Mouse (Mus musculus) left cerebral cortex, adult 8-10 months (tissue): Measurements from ENCODE around the gene Isg20l2. TPM values are rescaled to one million over a fixed set of nuclear protein-coding genes. Genes with fewer than 3 reads are reported as not detected.

ENCODE experiments used
- DNase-seq, 2 experiments: peaks; one replicate each; pipeline ENCODE4 v3.0.0; 2022; ENCODE audit warnings: low spot score in 2 of 2
- total RNA-seq, 4 experiments: library from RNA; stranded (reverse); gene quantifications; 2 replicates each; pipeline ENCODE4 v1.2.4; 2022

Gene Isg20l2
- total RNA-seq, 4 experiments from 2014 or later: 13.8 to 14.5 (median 14.1) TPM

- no peak for DNase-seq
Measured at GRCm38 (mm10) chr3:87947056-87947810, 17.1 kb downstream of the Isg20l2 start.

DNA sequence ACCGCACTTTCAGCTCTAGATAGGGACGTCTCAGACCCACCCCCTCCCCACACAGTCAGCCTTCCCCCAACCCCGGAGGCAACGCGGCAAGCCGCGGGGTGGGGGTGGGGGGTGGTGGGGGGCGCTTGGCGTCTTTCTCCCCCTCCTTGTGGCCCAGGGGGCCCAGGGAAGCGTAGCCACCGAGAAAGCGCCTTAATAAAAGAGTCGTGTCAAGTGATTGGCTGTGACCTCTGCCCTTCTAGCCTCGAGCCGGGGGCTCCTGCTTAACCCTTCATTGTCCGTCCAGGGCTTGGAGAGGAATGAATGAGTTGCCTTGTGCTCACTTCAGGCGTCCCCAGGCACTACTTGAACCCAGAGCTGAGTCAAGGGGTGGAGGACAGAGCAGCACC lies 17.7 kb downstream of the Isg20l2 start:
- DNase-seq: no peak

DNA sequence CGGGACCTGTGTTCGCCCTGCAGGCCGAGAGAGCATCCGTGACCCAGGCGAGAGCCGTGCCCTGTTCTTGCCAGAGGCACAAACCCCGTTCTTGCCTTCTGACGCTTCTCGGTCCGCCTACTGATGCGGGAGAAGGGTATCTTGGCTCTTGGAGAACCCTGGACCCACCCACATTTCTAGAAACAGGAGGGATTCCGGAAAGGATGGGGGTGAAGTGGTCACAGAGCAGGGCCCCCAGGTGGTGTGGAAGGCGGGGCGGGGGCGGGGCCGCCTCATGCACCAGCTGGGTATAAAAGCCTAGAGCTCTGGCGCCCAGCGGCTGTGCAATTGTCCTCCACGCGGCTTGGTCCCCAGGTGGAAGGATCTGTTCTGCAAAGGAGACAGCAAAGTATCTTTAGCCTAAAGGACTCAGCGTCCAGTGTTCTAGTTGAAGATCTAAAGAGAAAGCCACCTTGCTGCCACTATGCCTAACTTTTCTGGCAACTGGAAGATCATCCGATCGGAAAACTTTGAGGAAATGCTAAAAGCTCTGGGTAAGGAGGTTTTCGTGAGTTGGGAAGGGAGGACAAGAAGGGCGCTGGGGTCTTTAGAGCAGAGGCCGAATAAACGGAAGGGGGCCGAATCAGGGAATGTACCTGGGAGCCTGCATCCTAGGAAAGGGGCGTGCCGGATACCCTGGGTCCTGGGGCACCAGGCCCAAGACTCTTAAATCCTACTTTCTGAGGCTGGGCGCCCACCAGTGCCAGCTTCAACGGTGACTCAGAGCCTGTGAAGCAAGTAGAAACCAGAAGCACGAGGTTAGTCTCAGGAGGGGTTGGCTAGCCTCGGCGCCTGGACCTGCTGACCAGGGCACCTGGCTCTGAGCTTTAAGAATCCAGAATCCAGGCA lies 18.5 kb downstream of the Isg20l2 start, which contains the start of gene Crabp2:
TSS of gene Crabp2 (plus strand) at position 289 of the 888 bp plus-strand sequence.
- DNase-seq: no peak

- no peak for DNase-seq
Measured at GRCm38 (mm10) chr3:87949266-87949954, 19.3 kb downstream of the Isg20l2 start.

DNA sequence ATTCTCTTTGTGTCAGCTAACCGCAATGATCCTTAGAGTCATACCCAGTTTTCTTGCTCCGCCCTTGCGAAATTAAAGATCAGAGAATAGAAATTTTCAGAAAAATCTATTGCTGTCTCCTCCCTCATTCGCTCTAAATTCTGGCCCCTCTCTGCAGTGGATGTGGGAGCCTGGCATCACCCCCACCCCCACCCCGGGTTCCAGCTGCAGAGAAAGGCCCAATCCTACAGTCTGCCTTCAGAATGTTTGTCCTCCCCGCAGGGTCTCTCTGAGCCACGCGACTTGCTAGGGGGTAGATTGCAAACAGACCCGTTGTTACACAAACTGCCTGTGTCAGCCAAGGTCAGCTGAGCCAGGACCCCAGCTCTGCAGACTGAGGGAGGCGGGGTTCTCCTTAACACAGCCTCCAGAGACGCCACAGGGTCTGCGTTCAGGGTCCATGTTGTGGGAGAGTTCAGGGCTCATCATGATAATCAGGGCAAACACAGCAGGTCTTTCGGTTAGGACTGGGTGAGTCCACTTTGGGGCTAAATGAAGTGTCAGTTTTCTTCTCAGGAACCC lies 19.9 kb downstream of the Isg20l2 start:
- DNase-seq: no peak

- no peak for DNase-seq
Measured at GRCm38 (mm10) chr3:87951946-87952345, 21.8 kb downstream of the Isg20l2 start.

DNA sequence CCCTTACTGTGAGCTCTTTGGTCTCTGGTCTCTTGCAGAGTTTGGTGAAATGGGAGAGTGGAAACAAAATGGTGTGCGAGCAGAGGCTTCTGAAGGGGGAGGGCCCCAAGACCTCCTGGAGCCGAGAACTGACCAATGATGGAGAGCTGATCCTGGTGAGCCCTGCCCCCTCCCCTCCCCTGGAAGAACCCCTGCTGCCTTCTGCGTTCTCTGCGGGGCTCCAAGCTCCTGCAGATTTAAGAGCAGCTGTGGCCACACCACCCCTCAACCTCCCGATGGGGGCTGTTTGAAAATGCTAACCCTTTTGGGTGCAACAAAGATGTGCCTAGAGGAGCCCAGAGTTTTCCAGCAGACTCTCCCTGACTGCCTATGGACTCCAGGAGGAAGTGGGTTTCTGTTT lies 22.3 kb downstream of the Isg20l2 start:
- DNase-seq: no peak

DNA sequence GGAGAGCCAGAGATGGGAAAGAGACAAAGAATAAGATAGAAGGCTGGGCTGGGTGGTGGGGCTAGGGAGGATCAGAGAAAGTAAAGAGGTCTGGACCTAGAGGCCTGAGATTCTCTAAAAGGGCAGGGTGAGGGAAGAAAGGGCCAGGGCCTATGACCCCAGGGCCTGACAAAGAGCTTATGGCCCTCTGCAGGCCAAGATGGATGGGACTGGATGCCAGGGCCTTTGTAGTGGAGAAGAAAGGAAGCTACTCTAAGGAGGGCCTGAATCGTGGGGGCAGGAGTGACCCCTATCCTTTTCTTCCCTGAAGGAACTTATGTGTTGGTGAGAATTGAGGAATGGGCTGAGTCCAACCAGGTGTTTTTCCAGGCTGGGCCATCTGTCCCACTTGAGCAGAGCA lies 27.9 kb downstream of the Isg20l2 start:
- DNase-seq: no peak

GRCm38 (mm10) chr3:87958476-87958875 lies 28.4 kb downstream of the Isg20l2 start:
- no peak for DNase-seq

- no peak for DNase-seq
Measured at GRCm38 (mm10) chr3:87958967-87959366, 28.9 kb downstream of the Isg20l2 start.

GRCm38 (mm10) chr3:87959371-87959770 lies 29.3 kb downstream of the Isg20l2 start:
- DNase-seq: no peak

- DNase-seq: no peak
Measured at GRCm38 (mm10) chr3:87960191-87960585, 30.1 kb downstream of the Isg20l2 start.

DNA sequence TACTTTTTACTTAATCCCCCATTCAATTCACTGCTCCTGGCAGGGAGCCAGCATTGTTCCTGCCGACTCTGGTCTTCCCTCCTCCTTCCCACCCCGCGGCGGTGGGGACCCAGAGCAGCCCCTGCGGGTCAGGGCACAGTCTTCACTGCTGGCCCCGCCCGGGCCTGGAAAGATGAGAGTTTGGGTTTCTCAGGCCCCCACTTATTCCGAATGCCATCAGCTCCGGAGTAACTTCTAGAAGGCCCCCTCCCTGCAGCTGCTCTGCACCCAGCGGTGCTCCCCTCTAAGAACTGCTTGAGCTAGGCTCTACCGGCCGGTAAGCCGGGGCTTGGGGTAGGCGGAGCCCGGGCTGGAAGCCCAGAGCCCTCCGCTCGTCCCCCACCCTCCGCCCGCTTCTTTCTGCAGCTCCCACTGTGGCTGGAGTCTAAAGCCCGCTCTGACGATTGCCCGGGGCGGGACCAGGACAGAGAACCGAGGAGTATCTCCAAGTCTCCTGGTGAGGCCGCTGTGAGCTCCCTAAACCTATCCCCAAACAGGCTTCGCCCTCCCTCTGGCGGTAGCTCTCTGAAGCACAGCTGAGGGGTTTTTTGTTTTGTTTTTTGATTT lies 30.6 kb downstream of the Isg20l2 start:
- DNase-seq: peak; percentile 51 to 69

GRCm38 (mm10) chr3:87970184-87970938 lies 40.2 kb downstream of the Isg20l2 start:
- no peak for DNase-seq

DNA sequence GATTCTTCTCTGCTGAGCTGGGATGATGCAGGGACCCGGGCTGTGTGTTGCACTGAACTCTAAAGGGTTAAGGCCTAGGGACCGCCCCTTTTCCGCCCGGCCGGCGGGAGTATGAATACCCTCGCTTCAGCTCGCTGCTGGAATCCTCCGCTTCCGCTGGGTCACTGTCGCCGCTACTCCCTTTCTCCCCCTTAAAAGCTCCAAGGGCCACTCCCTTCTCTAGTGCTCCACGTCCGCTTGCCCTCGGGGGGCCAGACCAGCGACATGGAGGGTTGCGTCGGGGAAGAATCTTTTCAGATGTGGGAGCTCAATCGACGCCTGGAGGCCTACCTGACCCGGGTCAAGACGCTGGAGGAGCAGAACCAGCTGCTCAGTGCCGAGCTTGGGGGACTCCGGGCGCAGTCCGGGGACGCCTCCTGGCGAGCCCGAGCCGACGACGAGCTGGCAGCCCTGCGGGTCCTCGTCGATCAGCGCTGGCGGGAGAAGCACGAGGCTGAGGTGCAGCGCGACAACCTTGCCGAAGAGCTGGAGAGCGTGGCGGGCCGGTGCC lies 40.9 kb downstream of the Isg20l2 start, which contains the start of gene Nes:
TSS of gene Nes (plus strand) at position 140 of the 550 bp plus-strand sequence.
- no peak for DNase-seq

DNA sequence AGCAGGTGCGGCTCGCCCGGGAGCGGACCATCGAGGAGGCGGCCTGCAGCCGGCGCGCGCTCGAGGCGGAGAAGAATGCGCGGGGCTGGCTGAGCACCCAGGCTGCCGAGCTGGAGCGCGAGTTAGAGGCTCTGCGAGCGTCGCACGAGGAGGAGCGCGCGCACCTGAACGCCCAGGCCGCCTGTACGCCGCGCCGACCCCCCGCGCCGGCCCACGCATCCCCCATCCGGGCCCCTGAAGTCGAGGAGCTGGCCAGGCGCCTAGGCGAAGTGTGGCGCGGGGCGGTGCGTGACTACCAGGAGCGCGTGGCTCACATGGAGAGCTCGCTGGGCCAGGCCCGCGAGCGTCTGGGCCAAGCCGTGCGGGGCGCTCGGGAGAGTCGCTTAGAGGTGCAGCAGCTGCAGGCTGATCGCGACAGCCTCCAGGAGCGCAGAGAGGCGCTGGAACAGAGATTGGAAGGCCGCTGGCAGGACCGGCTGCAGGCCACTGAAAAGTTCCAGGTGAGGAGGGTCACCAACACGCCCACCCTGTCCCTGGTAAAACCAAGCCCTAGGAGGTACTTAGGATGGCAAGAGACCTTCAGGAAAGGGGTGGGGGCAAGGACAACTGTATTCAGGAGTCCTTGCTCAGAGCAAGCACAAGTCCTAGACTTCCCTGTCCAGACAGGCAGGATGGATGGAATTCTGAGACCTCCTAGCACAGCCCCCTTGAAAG lies 41.5 kb downstream of the Isg20l2 start:
- no peak for DNase-seq

DNA sequence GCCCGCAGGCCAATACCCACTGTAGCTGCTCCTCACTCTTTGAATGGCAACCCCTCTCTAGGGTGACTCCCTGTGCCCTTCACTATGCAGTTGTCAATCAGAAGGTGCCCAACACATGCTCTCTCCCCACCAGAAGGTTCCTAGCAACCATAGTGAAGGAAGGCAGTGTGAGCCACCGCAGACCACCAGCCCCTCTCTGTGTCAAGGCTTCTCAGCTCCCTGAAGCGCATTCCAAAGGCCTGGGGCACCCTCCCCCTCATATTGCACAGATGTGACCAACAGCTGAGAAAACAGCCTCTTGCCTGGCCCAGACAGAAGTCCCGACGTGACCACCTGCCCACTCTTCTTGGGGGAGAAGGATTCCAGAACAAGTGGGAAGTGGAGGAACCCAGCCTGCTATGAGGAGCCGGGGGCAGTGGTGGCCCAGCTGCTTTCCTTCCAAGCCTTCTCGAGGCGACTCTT lies 42.1 kb downstream of the Isg20l2 start:
- DNase-seq: no peak

DNA sequence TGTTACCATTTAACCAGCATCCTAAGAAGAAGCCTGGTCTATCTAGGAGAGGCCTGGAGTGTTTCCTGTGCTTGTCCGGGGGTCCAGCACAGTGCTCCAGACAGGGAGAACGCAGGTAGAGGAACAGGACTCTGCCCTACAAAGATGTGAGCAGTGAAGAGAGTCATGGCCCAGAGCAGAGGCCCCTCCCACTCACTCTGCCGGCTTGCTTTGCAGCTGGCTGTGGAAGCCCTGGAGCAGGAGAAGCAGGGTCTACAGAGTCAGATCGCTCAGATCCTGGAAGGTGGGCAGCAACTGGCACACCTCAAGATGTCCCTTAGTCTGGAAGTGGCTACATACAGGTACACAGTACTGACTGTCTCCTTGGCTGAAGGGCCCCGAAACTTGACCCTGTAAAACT lies 42.7 kb downstream of the Isg20l2 start:
- no peak for DNase-seq
